Mouse (Mus musculus) heart, embryonic 15.5 days (tissue): ENCODE results near the gene Vrk1. TPM values are rescaled to one million over a fixed set of nuclear protein-coding genes. Genes with fewer than 3 reads are reported as not detected.

ENCODE experiments used
- polyA plus RNA-seq: library from polyadenylated mRNA; unstranded; fragments of >200 nt; fragmentation: Nextera tagmentation; extraction: Ambion mirVana; gene quantifications from 2 replicates; pipeline ENCODE4 v1.2.1, GENCODE M21; 2015

Gene Vrk1
- polyA plus RNA-seq, 1 experiment from 2014 or later, result 36.7 TPM

Other genes starting within 250 kb of the Vrk1 start
- 148 and 150 TPM in 2 replicates for gene Papola, start 225.5 kb upstream of the Vrk1 start, polyA plus RNA-seq